Mouse (Mus musculus): ENCODE data around the gene Entr1. TPM values are rescaled to one million over a fixed set of nuclear protein-coding genes. Genes with fewer than 3 reads are reported as not detected.
A peak's percentile ranks its signal among the peaks of the same experiment; 100 is the strongest.

Entr1 gene
- polyA plus RNA-seq, 1 experiment from 2014 or later, result 134 TPM

DNA sequence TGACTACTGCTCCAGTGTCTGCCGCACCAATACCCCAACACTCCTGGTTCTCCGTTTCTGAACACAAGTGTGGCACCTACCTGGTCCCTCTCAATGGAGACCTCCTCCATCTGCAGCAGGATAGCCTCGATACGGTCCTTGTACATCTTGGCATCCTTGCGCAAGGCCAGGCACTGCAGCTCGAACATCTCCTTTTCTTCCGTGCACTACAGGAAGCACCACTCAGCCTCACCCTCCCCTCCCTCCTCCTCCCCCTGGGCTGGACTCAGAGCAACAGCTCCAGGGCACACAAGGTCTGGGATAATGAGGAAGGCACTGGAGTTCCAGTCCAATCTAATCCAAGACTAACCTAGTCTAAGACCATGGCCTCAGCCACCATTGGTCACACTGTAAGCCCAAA, 32.4 kb downstream of the Entr1 start:
- 77% methylated on average over 7 of the region's 7 CpGs for WGBS
- DNase-seq (ENCODE audit: low spot score) (no peak), ATAC-seq (ENCODE audit: low FRiP score) (no peak)
- Histone ChIP-seq H3K4me2 (replicated peaks) (no peak overlapping the region), H3K36me3 (replicated peaks; ENCODE audit: control insufficient read depth, insufficient read depth) (0 out of 2 replicates have a peak, but pooled peaks cover 2% of the 10 kb centered on the region), H3K9me3 (ENCODE audit: control insufficient read depth, low read length) (no peaks in the 10 kb centered on the region), H3K4me1 (replicated peaks; ENCODE audit: control insufficient read depth, insufficient read depth, low read length) (peaks cover 13% of the 10 kb centered on the region), H3K27ac (no peak overlapping the region), H3K9ac (no peak overlapping the region), H3K27me3 (ENCODE audit: control insufficient read depth, insufficient read depth, low read length) (no peaks in the 10 kb centered on the region), H3K4me3 (replicated peaks; ENCODE audit: low read length) (no peak overlapping the region)

GRCm38 (mm10) chr2:26356231-26356630, 32.9 kb downstream of the Entr1 start:
- H3K36me3 ChIP-seq (replicated peaks; ENCODE audit: control insufficient read depth, insufficient read depth), result no peaks in the 10 kb centered on the region
- ATAC-seq (ENCODE audit: low FRiP score) (no peak), DNase-seq (ENCODE audit: low spot score) (no peak)
- H3K4me1 ChIP-seq (replicated peaks; ENCODE audit: control insufficient read depth, insufficient read depth, low read length), result peaks cover 13% of the 10 kb centered on the region
- no peak overlapping the region for H3K27ac ChIP-seq
- H3K4me2 ChIP-seq (replicated peaks), result no peak overlapping the region
- no peaks in the 10 kb centered on the region for H3K9me3 ChIP-seq (ENCODE audit: control insufficient read depth, low read length)
- WGBS, result 88% methylated on average over 4 of the region's 4 CpGs
- H3K4me3 ChIP-seq (replicated peaks; ENCODE audit: low read length), result no peak overlapping the region
- H3K9ac ChIP-seq, result no peak overlapping the region
- H3K27me3 ChIP-seq (ENCODE audit: control insufficient read depth, insufficient read depth, low read length), result no peaks in the 10 kb centered on the region

DNA sequence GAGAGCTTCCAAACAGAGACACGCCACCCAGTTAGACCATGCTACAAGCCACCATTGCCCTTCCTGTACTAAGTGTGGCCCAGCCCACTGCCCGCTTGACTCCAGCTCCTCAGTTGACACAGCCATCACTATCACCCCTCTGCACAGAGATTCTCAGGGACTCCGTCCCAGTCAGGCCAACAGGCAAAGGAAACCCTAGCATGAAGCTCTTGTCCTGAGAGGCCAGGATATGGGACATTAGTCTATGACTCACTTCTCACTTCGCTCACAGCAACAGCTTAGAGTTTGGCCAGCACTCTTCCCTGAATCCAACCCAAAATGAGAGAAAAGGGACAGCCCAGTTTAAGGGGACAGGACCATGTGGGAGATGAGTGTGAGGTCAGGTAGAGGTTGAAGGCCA, 34.7 kb downstream of the Entr1 start:
- Histone ChIP-seq H3K27me3 (ENCODE audit: control insufficient read depth, insufficient read depth, low read length) (no peaks in the 10 kb centered on the region), H3K4me2 (replicated peaks) (no peak overlapping the region), H3K27ac (no peak overlapping the region), H3K36me3 (replicated peaks; ENCODE audit: control insufficient read depth, insufficient read depth) (peaks cover 8% of the 10 kb centered on the region), H3K9ac (no peak overlapping the region), H3K4me3 (replicated peaks; ENCODE audit: low read length) (no peak overlapping the region), H3K9me3 (ENCODE audit: control insufficient read depth, low read length) (no peaks in the 10 kb centered on the region), H3K4me1 (replicated peaks; ENCODE audit: control insufficient read depth, insufficient read depth, low read length) (peaks cover 21% of the 10 kb centered on the region)
- DNase-seq (ENCODE audit: low spot score) (no peak), ATAC-seq (ENCODE audit: low FRiP score) (no peak)
- WGBS, result 89% methylated on average over 4 of the region's 4 CpGs

GRCm38 (mm10) chr2:26353066-26353980, 35.8 kb downstream of the Entr1 start:
- DNase-seq (ENCODE audit: low spot score) (no peak), ATAC-seq (ENCODE audit: low FRiP score) (no peak)
- Histone ChIP-seq H3K27me3 (ENCODE audit: control insufficient read depth, insufficient read depth, low read length) (no peaks in the 10 kb centered on the region), H3K9ac (peak overlapping the region; percentile 98), H3K4me2 (replicated peaks) (peak overlapping the region; percentile 76), H3K9me3 (ENCODE audit: control insufficient read depth, low read length) (no peaks in the 10 kb centered on the region), H3K4me3 (replicated peaks; ENCODE audit: low read length) (peak overlapping the region; percentile 68), H3K27ac (peak overlapping the region; percentile 90; the same call in 1 of the 2 replicates), H3K36me3 (replicated peaks; ENCODE audit: control insufficient read depth, insufficient read depth) (peaks cover 19% of the 10 kb centered on the region), H3K4me1 (replicated peaks; ENCODE audit: control insufficient read depth, insufficient read depth, low read length) (peaks cover 21% of the 10 kb centered on the region)
- WGBS, result 91% methylated on average over 11 of the region's 11 CpGs

GRCm38 (mm10) chr2:26352291-26352910, 36.7 kb downstream of the Entr1 start:
- 1% methylated on average over 36 of the region's 36 CpGs for WGBS

GRCm38 (mm10) chr2:26351358-26352290, 37.5 kb downstream of the Entr1 start, which contains the start of gene Dnlz:
Gene Dnlz, minus strand, starts transcription at chr2:26352110.
- Histone ChIP-seq H3K27ac (peak within 1 kb of the TSS; percentile 90), H3K9me3 (ENCODE audit: control insufficient read depth, low read length) (no peaks in the 10 kb centered on the region), H3K36me3 (replicated peaks; ENCODE audit: control insufficient read depth, insufficient read depth) (peaks cover 36% of the 10 kb centered on the region), H3K4me3 (replicated peaks; ENCODE audit: low read length) (peak within 1 kb of the TSS; percentile 68), H3K4me2 (replicated peaks) (peak within 1 kb of the TSS; percentile 76), H3K4me1 (replicated peaks; ENCODE audit: control insufficient read depth, insufficient read depth, low read length) (peaks cover 21% of the 10 kb centered on the region), H3K9ac (peak within 1 kb of the TSS; percentile 98), H3K27me3 (ENCODE audit: control insufficient read depth, insufficient read depth, low read length) (no peaks in the 10 kb centered on the region)
- ATAC-seq (ENCODE audit: low FRiP score) (peak; percentile 85), DNase-seq (ENCODE audit: low spot score) (peak; percentile 93)
- 2% methylated on average over 62 of the region's 62 CpGs for WGBS

More at GRCm38 (mm10) chr2:26352291-26352910, 36.7 kb downstream of the Entr1 start:
- Histone ChIP-seq H3K4me3 (replicated peaks; ENCODE audit: low read length) (peak overlapping the region; percentile 68), H3K4me1 (replicated peaks; ENCODE audit: control insufficient read depth, insufficient read depth, low read length) (peaks cover 21% of the 10 kb centered on the region), H3K9ac (peak overlapping the region; percentile 98), H3K9me3 (ENCODE audit: control insufficient read depth, low read length) (no peaks in the 10 kb centered on the region), H3K4me2 (replicated peaks) (peak overlapping the region; percentile 76), H3K27ac (peak overlapping the region; percentile 90), H3K36me3 (replicated peaks; ENCODE audit: control insufficient read depth, insufficient read depth) (peaks cover 28% of the 10 kb centered on the region), H3K27me3 (ENCODE audit: control insufficient read depth, insufficient read depth, low read length) (no peaks in the 10 kb centered on the region)
- DNase-seq (ENCODE audit: low spot score) (no peak), ATAC-seq (ENCODE audit: low FRiP score) (peak; percentile 29; the same call in 1 of the 2 replicates)

DNA sequence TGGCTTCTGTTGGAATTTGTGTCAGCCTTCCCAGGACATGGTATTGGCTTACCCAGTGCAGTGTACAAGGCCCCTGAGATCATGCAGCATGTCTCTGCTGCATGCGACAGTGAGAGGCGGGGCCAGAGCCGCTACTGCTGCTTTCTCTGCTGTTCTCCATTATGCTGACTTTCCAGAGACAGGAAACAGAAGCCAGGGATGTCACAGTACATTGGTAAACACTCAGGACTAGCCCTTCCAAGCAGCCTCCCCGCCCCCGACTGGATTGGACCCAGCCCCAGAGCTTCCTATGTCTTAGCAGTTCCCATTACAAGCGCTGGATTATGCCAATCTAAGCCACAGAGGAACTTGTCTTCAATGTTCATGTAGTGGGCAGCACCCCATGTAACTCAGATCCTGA, 40.9 kb downstream of the Entr1 start:
- Histone ChIP-seq H3K4me2 (replicated peaks) (no peak overlapping the region), H3K36me3 (replicated peaks; ENCODE audit: control insufficient read depth, insufficient read depth) (peaks cover 70% of the 10 kb centered on the region), H3K27ac (no peak overlapping the region)

DNA sequence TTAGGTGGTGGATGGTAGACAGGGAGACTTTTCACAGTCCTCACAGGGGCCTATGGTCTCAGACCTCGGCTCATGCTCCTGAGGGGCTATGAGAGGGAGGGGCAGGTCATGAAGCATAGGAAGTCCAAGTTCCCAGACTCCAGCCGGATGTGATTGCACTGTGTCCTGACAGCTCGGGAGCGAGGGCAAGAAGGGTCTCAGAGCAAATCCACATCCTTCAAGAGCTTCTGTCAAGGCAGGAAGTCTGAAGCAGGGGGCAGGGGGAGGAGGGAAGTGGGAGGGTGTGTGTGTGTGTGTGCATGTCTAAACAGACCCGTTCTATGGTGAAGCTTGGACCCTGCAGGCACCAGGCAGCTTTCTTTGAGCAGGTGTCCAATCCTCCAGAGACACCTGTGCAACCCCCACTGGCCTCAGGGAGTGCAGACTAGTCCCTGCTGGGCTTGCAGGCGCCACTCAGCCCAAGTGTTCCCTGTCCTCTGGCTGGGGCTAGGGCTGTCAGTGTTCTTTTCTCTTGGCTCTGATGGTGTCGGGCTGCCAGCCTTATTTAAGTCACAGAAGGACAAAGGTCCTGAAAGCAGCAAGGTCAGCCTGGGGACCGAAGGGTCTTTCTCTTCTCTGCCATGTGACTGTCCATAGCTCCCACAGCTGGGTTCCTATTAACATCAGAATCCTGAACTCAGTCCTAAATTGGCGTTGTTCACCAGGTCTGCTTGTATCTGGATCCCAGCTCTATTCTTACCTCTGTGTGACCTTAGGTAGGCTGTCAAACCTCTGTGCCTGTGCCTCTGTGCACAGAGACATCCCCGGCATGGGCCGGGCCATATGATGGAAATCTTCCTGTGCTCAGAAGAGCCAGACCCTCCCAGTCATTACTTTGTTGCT, 46.3 kb downstream of the Entr1 start:
- Histone ChIP-seq H3K27me3 (ENCODE audit: control insufficient read depth, insufficient read depth, low read length) (no peaks in the 10 kb centered on the region), H3K4me3 (replicated peaks; ENCODE audit: low read length) (no peak overlapping the region), H3K4me1 (replicated peaks; ENCODE audit: control insufficient read depth, insufficient read depth, low read length) (no peaks in the 10 kb centered on the region), H3K27ac (0 out of 2 replicates have a peak overlapping the region, but pooled peaks have one; percentile 4), H3K36me3 (replicated peaks; ENCODE audit: control insufficient read depth, insufficient read depth) (peaks cover 94% of the 10 kb centered on the region), H3K4me2 (replicated peaks) (no peak overlapping the region), H3K9ac (no peak overlapping the region), H3K9me3 (ENCODE audit: control insufficient read depth, low read length) (no peaks in the 10 kb centered on the region)
- no peak for ATAC-seq (ENCODE audit: low FRiP score)
- WGBS, result 76% methylated on average over 11 of the region's 11 CpGs
- DNase-seq (ENCODE audit: low spot score), result no peak

More for the DNA sequence above, 40.9 kb downstream of the Entr1 start:
- Histone ChIP-seq H3K9me3 (ENCODE audit: control insufficient read depth, low read length) (no peaks in the 10 kb centered on the region), H3K4me3 (replicated peaks; ENCODE audit: low read length) (no peak overlapping the region), H3K9ac (no peak overlapping the region), H3K4me1 (replicated peaks; ENCODE audit: control insufficient read depth, insufficient read depth, low read length) (peaks cover 15% of the 10 kb centered on the region), H3K27me3 (ENCODE audit: control insufficient read depth, insufficient read depth, low read length) (no peaks in the 10 kb centered on the region)
- DNase-seq (ENCODE audit: low spot score), result no peak
- ATAC-seq (ENCODE audit: low FRiP score), result no peak
- 73% methylated on average over 6 of the region's 6 CpGs for WGBS

Data from hindbrain, embryonic 14.5 days (tissue).